Mouse (Mus musculus) heart, embryonic 13.5 days (tissue): Measurements from ENCODE around the gene Tcl1b4. TPM values are rescaled to one million over a fixed set of nuclear protein-coding genes. Genes with fewer than 3 reads are reported as not detected.
A peak's percentile ranks its signal among the peaks of the same experiment; 100 is the strongest.

Experiments
- ATAC-seq: fragments of 200-750 bp; cut with Nextera tagmentation; 2 replicates; pipeline ENCODE4 v1.8.0; 2017; ENCODE audit warnings: moderate TSS enrichment; ENCODE audit not compliant: insufficient number of reproducible peaks, low FRiP score, low TSS enrichment; ENCODE audit errors: extremely low read depth
- H3K27ac ChIP-seq: fragments of 300-500 bp; sonication (generic); replicated peaks from 2 replicates; pipeline ENCODE4 v1.5.1; 2015; ENCODE audit warnings: moderate library complexity, mild to moderate bottlenecking, inconsistent platforms
- H3K27me3 ChIP-seq: fragments of 300-500 bp; sonication (generic); replicated peaks from 2 replicates; pipeline ENCODE4 v1.6.1; 2015; ENCODE audit warnings: mild to moderate bottlenecking, inconsistent platforms
- H3K36me3 ChIP-seq: fragments of 300-500 bp; sonication (generic); 2 replicates; pipeline ENCODE4 v1.6.1; 2015; ENCODE audit warnings: mild to moderate bottlenecking, inconsistent platforms
- H3K4me1 ChIP-seq: fragments of 300-500 bp; sonication (generic); 2 replicates; pipeline ENCODE4 v1.6.1; 2015; ENCODE audit warnings: inconsistent platforms
- H3K4me2 ChIP-seq: fragments of 300-500 bp; sonication (generic); 2 replicates; pipeline ENCODE4 v1.6.1; 2015; ENCODE audit warnings: inconsistent platforms, mild to moderate bottlenecking, moderate library complexity
- H3K4me3 ChIP-seq: fragments of 300-500 bp; sonication (generic); 2 replicates; pipeline ENCODE4 v1.5.1; 2015; ENCODE audit warnings: moderate library complexity, mild to moderate bottlenecking, inconsistent platforms
- H3K9ac ChIP-seq: fragments of 300-500 bp; sonication (generic); 2 replicates; pipeline ENCODE4 v1.6.1; 2015; ENCODE audit warnings: inconsistent platforms, mild to moderate bottlenecking, moderate library complexity
- H3K9me3 ChIP-seq: fragments of 300-500 bp; sonication (generic); 2 replicates; pipeline ENCODE4 v1.6.1; 2016; ENCODE audit warnings: inconsistent platforms
- WGBS: fragments of 180-500 bp; shearing (Covaris S2); methylation state at CpG from one replicate; pipeline ENCODE4 v1.1.7; 2015; ENCODE audit warnings: mixed read lengths; 5-methylcytosine and 5-hydroxymethylcytosine counted together
- polyA plus RNA-seq: library from polyadenylated mRNA; unstranded; fragments of >200 nt; fragmentation: Nextera tagmentation; extraction: Ambion mirVana; gene quantifications from 2 replicates; pipeline ENCODE4 v1.2.1, GENCODE M21; 2015

Gene Tcl1b4
- polyA plus RNA-seq, 1 experiment from 2014 or later = not detected

- ATAC-seq = no peak
- H3K4me1 ChIP-seq = no peaks in the 10 kb centered on the region
- H3K27ac ChIP-seq = no peak overlapping the region
- H3K9me3 ChIP-seq = no peaks in the 10 kb centered on the region
- 25% methylated on average over 1 of the region's 1 CpGs for WGBS
- no peak overlapping the region for H3K4me2 ChIP-seq
- no peaks in the 10 kb centered on the region for H3K27me3 ChIP-seq
- H3K4me3 ChIP-seq = no peak overlapping the region
- H3K9ac ChIP-seq = no peak overlapping the region
- H3K36me3 ChIP-seq = no peaks in the 10 kb centered on the region
Measured at GRCm38 (mm10) chr12:105207071-105207470, 5.3 kb downstream of the Tcl1b4 start.

- H3K4me2 ChIP-seq = no peak overlapping the region
- no peak overlapping the region for H3K27ac ChIP-seq
- H3K4me3 ChIP-seq = no peak overlapping the region
- H3K27me3 ChIP-seq = no peaks in the 10 kb centered on the region
- WGBS = 85% methylated on average over 1 of the region's 1 CpGs
- no peaks in the 10 kb centered on the region for H3K36me3 ChIP-seq
- no peaks in the 10 kb centered on the region for H3K9me3 ChIP-seq
- no peak for ATAC-seq
- H3K9ac ChIP-seq = no peak overlapping the region
- no peaks in the 10 kb centered on the region for H3K4me1 ChIP-seq
Measured at GRCm38 (mm10) chr12:105208441-105208840, 6.7 kb downstream of the Tcl1b4 start.

- 86% methylated on average over 7 of the region's 7 CpGs for WGBS
Measured at GRCm38 (mm10) chr12:105209231-105209630, 7.5 kb downstream of the Tcl1b4 start.

GRCm38 (mm10) chr12:105217101-105217760 is 15.5 kb downstream of the Tcl1b4 start:
- H3K9me3 ChIP-seq = no peaks in the 10 kb centered on the region
- H3K27me3 ChIP-seq = no peaks in the 10 kb centered on the region
- WGBS = 78% methylated on average over 7 of the region's 7 CpGs
- no peak for ATAC-seq
- no peaks in the 10 kb centered on the region for H3K36me3 ChIP-seq
- H3K4me3 ChIP-seq = no peak overlapping the region
- no peaks in the 10 kb centered on the region for H3K4me1 ChIP-seq
- H3K27ac ChIP-seq = no peak overlapping the region
- no peak overlapping the region for H3K9ac ChIP-seq
- H3K4me2 ChIP-seq = no peak overlapping the region

More at GRCm38 (mm10) chr12:105209231-105209630, 7.5 kb downstream of the Tcl1b4 start:
- no peaks in the 10 kb centered on the region for H3K4me1 ChIP-seq
- no peak overlapping the region for H3K4me2 ChIP-seq
- no peak overlapping the region for H3K4me3 ChIP-seq
- H3K9me3 ChIP-seq = no peaks in the 10 kb centered on the region
- H3K9ac ChIP-seq = no peak overlapping the region
- ATAC-seq = no peak
- H3K36me3 ChIP-seq = no peaks in the 10 kb centered on the region
- H3K27me3 ChIP-seq = no peaks in the 10 kb centered on the region
- H3K27ac ChIP-seq = no peak overlapping the region

GRCm38 (mm10) chr12:105222601-105223319 is 21.0 kb downstream of the Tcl1b4 start, which contains the start of gene Tcl1:
Tcl1 (minus strand) TSS chr12:105222793.
- 82% methylated on average over 22 of the region's 22 CpGs for WGBS
- Histone ChIP-seq H3K9me3 (no peaks in the 10 kb centered on the region), H3K4me1 (no peaks in the 10 kb centered on the region), H3K27ac (no peak within 1 kb of the TSS), H3K9ac (no peak within 1 kb of the TSS), H3K4me3 (no peak within 1 kb of the TSS), H3K4me2 (no peak within 1 kb of the TSS), H3K27me3 (no peaks in the 10 kb centered on the region), H3K36me3 (no peaks in the 10 kb centered on the region)
- no peak for ATAC-seq

- Histone ChIP-seq H3K27me3 (no peaks in the 10 kb centered on the region), H3K4me1 (no peaks in the 10 kb centered on the region), H3K9me3 (no peaks in the 10 kb centered on the region), H3K36me3 (no peaks in the 10 kb centered on the region), H3K27ac (no peak overlapping the region), H3K4me2 (no peak overlapping the region), H3K4me3 (no peak overlapping the region), H3K9ac (no peak overlapping the region)
- ATAC-seq = no peak
- WGBS = 55% methylated on average over 16 of the region's 16 CpGs
Measured at GRCm38 (mm10) chr12:105224621-105225320, 23.0 kb downstream of the Tcl1b4 start.

- no peak overlapping the region for H3K9ac ChIP-seq
- no peak for ATAC-seq
- H3K9me3 ChIP-seq = no peaks in the 10 kb centered on the region
- H3K36me3 ChIP-seq = no peaks in the 10 kb centered on the region
- H3K27me3 ChIP-seq = no peaks in the 10 kb centered on the region
- no peak overlapping the region for H3K4me3 ChIP-seq
- WGBS = 60% methylated on average over 11 of the region's 11 CpGs
- H3K27ac ChIP-seq = no peak overlapping the region
- no peaks in the 10 kb centered on the region for H3K4me1 ChIP-seq
- no peak overlapping the region for H3K4me2 ChIP-seq
Measured at GRCm38 (mm10) chr12:105234362-105234761, 32.6 kb downstream of the Tcl1b4 start.

- WGBS = 75% methylated on average over 3 of the region's 3 CpGs
- no peak for ATAC-seq
- H3K4me3 ChIP-seq = no peak overlapping the region
Measured at GRCm38 (mm10) chr12:105235091-105235490, 33.3 kb downstream of the Tcl1b4 start.

GRCm38 (mm10) chr12:105239060-105239459 is 37.3 kb downstream of the Tcl1b4 start:
- Histone ChIP-seq H3K4me1 (no peaks in the 10 kb centered on the region), H3K27me3 (no peaks in the 10 kb centered on the region), H3K4me2 (no peak overlapping the region), H3K9ac (no peak overlapping the region), H3K4me3 (no peak overlapping the region), H3K9me3 (0 out of 2 replicates have a peak, but pooled peaks cover 5% of the 10 kb centered on the region), H3K27ac (no peak overlapping the region), H3K36me3 (no peaks in the 10 kb centered on the region)
- no peak for ATAC-seq
- WGBS = 83% methylated on average over 9 of the region's 9 CpGs

More at GRCm38 (mm10) chr12:105235091-105235490, 33.3 kb downstream of the Tcl1b4 start:
- H3K36me3 ChIP-seq = no peaks in the 10 kb centered on the region
- H3K4me2 ChIP-seq = no peak overlapping the region
- H3K27ac ChIP-seq = no peak overlapping the region
- no peaks in the 10 kb centered on the region for H3K4me1 ChIP-seq
- no peak overlapping the region for H3K9ac ChIP-seq
- 0 out of 2 replicates have a peak, but pooled peaks cover 2% of the 10 kb centered on the region for H3K9me3 ChIP-seq
- no peaks in the 10 kb centered on the region for H3K27me3 ChIP-seq

GRCm38 (mm10) chr12:105248763-105249233 is 47.0 kb downstream of the Tcl1b4 start:
- Histone ChIP-seq H3K36me3 (no peaks in the 10 kb centered on the region), H3K4me1 (peaks cover 11% of the 10 kb centered on the region; the same call in 1 of the 2 replicates), H3K27ac (no peak overlapping the region), H3K9ac (no peak overlapping the region), H3K9me3 (no peaks in the 10 kb centered on the region), H3K4me3 (no peak overlapping the region; the same call in 1 of the 2 replicates), H3K4me2 (peak overlapping the region; percentile 51), H3K27me3 (peaks cover 27% of the 10 kb centered on the region)
- no peak for ATAC-seq
- 6% methylated on average over 9 of the region's 9 CpGs for WGBS

- Histone ChIP-seq H3K9me3 (no peaks in the 10 kb centered on the region), H3K27me3 (peaks cover 16% of the 10 kb centered on the region), H3K9ac (no peak overlapping the region), H3K27ac (no peak overlapping the region), H3K4me3 (no peak overlapping the region), H3K4me2 (no peak overlapping the region), H3K4me1 (peaks cover 7% of the 10 kb centered on the region), H3K36me3 (no peaks in the 10 kb centered on the region)
- 82% methylated on average over 3 of the region's 3 CpGs for WGBS
- ATAC-seq = no peak
Measured at GRCm38 (mm10) chr12:105253796-105254195, 52.0 kb downstream of the Tcl1b4 start.
